Mouse (Mus musculus) C2C12 (cell line): ENCODE results near the gene Ptpn14. TPM values are rescaled to one million over a fixed set of nuclear protein-coding genes. Genes with fewer than 3 reads are reported as not detected.

Experiments
- H3K27me3 ChIP-seq: one replicate; pipeline ENCODE4 v1.6.1; 2011; ENCODE audit not compliant: control insufficient read depth, insufficient read depth, insufficient read length
- H3K36me3 ChIP-seq: one replicate; pipeline ENCODE4 v1.6.1; 2011; ENCODE audit not compliant: control insufficient read depth, insufficient read depth
- H3K4me3 ChIP-seq: one replicate; pipeline ENCODE4 v1.5.1; 2011; ENCODE audit warnings: mild to moderate bottlenecking, control low read depth; ENCODE audit not compliant: poor library complexity, insufficient read depth, severe bottlenecking
- H3K79me2 ChIP-seq: one replicate; pipeline ENCODE4 v1.6.1; 2011; ENCODE audit not compliant: control insufficient read depth, insufficient read depth
- H3K79me3 ChIP-seq: one replicate; pipeline ENCODE4 v1.6.1; 2011; ENCODE audit warnings: low read depth, control low read depth
- H3ac ChIP-seq: one replicate; pipeline ENCODE3; 2011; ENCODE audit warnings: low read depth; ENCODE audit not compliant: control insufficient read depth, insufficient read length
- CEBPB ChIP-seq: IDR thresholded peaks from one replicate; pipeline ENCODE4 v1.6.1; 2011; ENCODE audit warnings: low read depth, mild to moderate bottlenecking, control low read depth, moderate library complexity
- CTCF ChIP-seq: IDR thresholded peaks from one replicate; pipeline ENCODE4 v1.5.1; 2011; ENCODE audit not compliant: control insufficient read depth, insufficient read depth, insufficient read length
- FOSL1 ChIP-seq: IDR thresholded peaks from one replicate; pipeline ENCODE4 v1.8.0; 2011; ENCODE audit warnings: mild to moderate bottlenecking, low read length; ENCODE audit not compliant: poor library complexity, insufficient read depth, severe bottlenecking
- MAX ChIP-seq: IDR thresholded peaks from one replicate; pipeline ENCODE4 v1.6.1; 2011; ENCODE audit warnings: mild to moderate bottlenecking, control low read depth
- MYOD1 ChIP-seq: IDR thresholded peaks from one replicate; pipeline ENCODE4 v1.6.1; 2011; ENCODE audit warnings: low read depth; ENCODE audit not compliant: control insufficient read depth, insufficient read length
- MYOG ChIP-seq: IDR thresholded peaks from one replicate; pipeline ENCODE4 v1.6.1; 2011; ENCODE audit not compliant: control insufficient read depth, insufficient read length; ENCODE audit errors: extremely low read depth
- USF1 ChIP-seq: IDR thresholded peaks from one replicate; pipeline ENCODE4 v1.6.1; 2011; ENCODE audit warnings: low read depth, mild to moderate bottlenecking, control low read depth, moderate library complexity
- polyA plus RNA-seq: library from polyadenylated mRNA; unstranded; fragments of >200 nt; fragmentation: generic; extraction: Trizol; gene quantifications from one replicate; pipeline ENCODE4 v1.2.1, GENCODE M21; 2012; ENCODE audit warnings: missing spikeins

Ptpn14 gene
- polyA plus RNA-seq, 1 experiment: 23.4 TPM

- Histone ChIP-seq H3K79me2 (no peaks in the 10 kb centered on the region), H3K4me3 (no peak overlapping the region), H3K79me3 (no peaks in the 10 kb centered on the region), H3K36me3 (peaks cover 55% of the 10 kb centered on the region), H3ac (no peak overlapping the region), H3K27me3 (no peaks in the 10 kb centered on the region)
- TF ChIP-seq FOSL1 (no peak), USF1 (no peak), CTCF (no peak), MAX (no peak), MYOG (no peak), MYOD1 (no peak)
Measured at GRCm38 (mm10) chr1:189858377-189858776, 130.3 kb downstream of the Ptpn14 start.

DNA sequence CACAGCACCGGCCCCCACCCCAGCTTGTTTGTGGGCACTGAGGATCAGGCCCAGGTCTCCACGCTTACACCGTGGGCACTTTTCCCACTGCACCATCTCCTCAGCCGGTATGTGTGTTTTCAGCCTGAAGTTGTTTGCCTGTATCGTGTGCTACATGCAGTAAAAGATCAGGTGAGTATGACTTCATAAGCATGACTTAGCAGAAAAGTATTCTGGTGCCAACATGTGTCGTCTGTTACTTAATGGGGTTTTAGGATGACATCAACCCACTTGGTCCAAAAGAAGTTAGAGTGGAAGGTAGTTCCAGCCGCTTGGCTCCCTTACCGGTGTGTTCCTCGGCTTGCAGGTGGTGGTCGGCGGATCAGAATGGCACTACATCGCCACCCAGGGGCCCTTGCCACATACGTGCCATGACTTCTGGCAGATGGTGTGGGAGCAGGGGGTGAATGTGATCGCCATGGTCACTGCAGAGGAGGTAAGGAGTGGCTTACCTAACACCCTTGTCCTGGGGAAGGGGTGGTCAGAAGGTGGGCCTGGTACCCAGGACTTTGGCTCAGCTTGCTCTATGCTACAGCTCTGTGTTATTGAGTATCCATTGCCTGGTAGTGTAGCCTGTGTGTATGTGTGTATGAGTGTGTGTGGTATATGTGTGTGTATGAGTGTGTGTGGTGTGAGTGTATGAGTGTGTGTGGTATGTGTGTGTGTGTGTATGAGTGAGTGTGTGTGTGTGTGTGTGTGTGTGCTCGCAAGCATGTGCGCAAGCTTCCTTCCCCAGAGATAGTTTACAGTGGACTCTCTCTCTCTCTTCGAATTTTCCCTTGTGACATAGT is 132.3 kb downstream of the Ptpn14 start:
- Histone ChIP-seq H3K79me3 (no peaks in the 10 kb centered on the region), H3K36me3 (peaks cover 60% of the 10 kb centered on the region), H3K79me2 (no peaks in the 10 kb centered on the region), H3K27me3 (no peaks in the 10 kb centered on the region), H3ac (no peak overlapping the region), H3K4me3 (no peak overlapping the region)
- TF ChIP-seq USF1 (no peak), CTCF (no peak), FOSL1 (no peak), CEBPB (no peak), MAX (no peak), MYOD1 (no peak), MYOG (no peak)

DNA sequence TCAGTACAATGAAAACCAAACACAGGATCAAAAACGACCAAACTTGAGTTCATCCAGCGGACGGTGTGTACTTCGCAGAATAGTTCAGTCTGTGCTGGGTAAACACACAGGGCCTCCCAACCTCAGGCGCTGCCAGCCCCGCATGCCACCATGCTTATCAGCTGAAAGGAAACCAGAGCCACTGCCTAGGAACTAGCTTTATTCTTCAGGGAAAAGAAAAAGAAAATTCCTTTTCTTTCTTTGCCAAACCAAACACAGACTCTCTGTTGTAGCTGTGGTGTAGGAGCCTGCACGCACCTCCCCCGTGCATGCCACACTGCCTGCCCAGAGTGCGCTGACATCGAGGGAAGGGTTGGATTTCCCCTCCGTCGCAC is 132.9 kb downstream of the Ptpn14 start:
- Histone ChIP-seq H3K27me3 (no peaks in the 10 kb centered on the region), H3K36me3 (peaks cover 65% of the 10 kb centered on the region), H3ac (no peak overlapping the region), H3K79me2 (no peaks in the 10 kb centered on the region), H3K79me3 (no peaks in the 10 kb centered on the region), H3K4me3 (no peak overlapping the region)
- TF ChIP-seq MYOG: no peak
- no peak for TF ChIP-seq MAX
- TF ChIP-seq USF1: no peak
- TF ChIP-seq CTCF: no peak
- no peak for TF ChIP-seq FOSL1
- no peak for TF ChIP-seq CEBPB
- TF ChIP-seq MYOD1: no peak

GRCm38 (mm10) chr1:189863727-189864126 is 135.7 kb downstream of the Ptpn14 start:
- no peak for TF ChIP-seq MYOD1
- TF ChIP-seq CEBPB: no peak
- TF ChIP-seq MAX: no peak
- no peak for TF ChIP-seq CTCF
- TF ChIP-seq FOSL1: no peak
- no peak for TF ChIP-seq MYOG
- no peak for TF ChIP-seq USF1
- H3K4me3 ChIP-seq: no peak overlapping the region
- no peak overlapping the region for H3ac ChIP-seq
- no peaks in the 10 kb centered on the region for H3K79me3 ChIP-seq
- H3K27me3 ChIP-seq: no peaks in the 10 kb centered on the region
- H3K79me2 ChIP-seq: no peaks in the 10 kb centered on the region
- H3K36me3 ChIP-seq: peaks cover 52% of the 10 kb centered on the region

- Histone ChIP-seq H3K79me2 (no peaks in the 10 kb centered on the region), H3ac (no peak overlapping the region), H3K79me3 (no peaks in the 10 kb centered on the region), H3K36me3 (peaks cover 52% of the 10 kb centered on the region), H3K27me3 (no peaks in the 10 kb centered on the region), H3K4me3 (no peak overlapping the region)
- no peak for TF ChIP-seq MAX
- no peak for TF ChIP-seq USF1
- no peak for TF ChIP-seq FOSL1
Measured at GRCm38 (mm10) chr1:189864301-189864700, 136.2 kb downstream of the Ptpn14 start.
